Mouse (Mus musculus) B cell, adult (primary cell): ENCODE measurements around the gene Arid5a. TPM values are rescaled to one million over a fixed set of nuclear protein-coding genes. Genes with fewer than 3 reads are reported as not detected.

Experiments used
- total RNA-seq: library from RNA; stranded (reverse); gene quantifications from 4 replicates; pipeline ENCODE4 v1.2.4, GENCODE M21; 2023; ENCODE audit not compliant: inconsistent age

Arid5a gene
- 220 to 243 TPM (median 242 TPM) in 4 replicates for total RNA-seq

GRCm38 (mm10) chr1:36307495-36308280, at the start of gene Arid5a:
TSS of gene Arid5a (plus strand) at chr1:36307733.

GRCm38 (mm10) chr1:36274455-36274854, 33.1 kb upstream of the Arid5a start, which contains the start of gene Neurl3:
TSS of gene Neurl3 (minus strand) at chr1:36274679.

GRCm38 (mm10) chr1:36368969-36369645, 61.6 kb downstream of the Arid5a start, which contains the start of gene Kansl3:
TSS of gene Kansl3 (minus strand) at chr1:36369181.

GRCm38 (mm10) chr1:36371934-36372845, 64.7 kb downstream of the Arid5a start, which contains the start of gene Fer1l5:
TSS of gene Fer1l5 (plus strand) at chr1:36372291.

Other genes with a start within 250 kb of the Arid5a start
- 40.5 to 46.7 TPM (median 42.8 TPM) in 4 replicates for gene Hs6st1, start 239.3 kb upstream of the Arid5a start, total RNA-seq
- gene Uggt1, start 63.0 kb upstream of the Arid5a start, total RNA-seq, result 82.9 to 91.1 TPM (median 88.8 TPM) in 4 replicates
- gene Neurl3, start 33.1 kb upstream of the Arid5a start, total RNA-seq, result 105 to 116 TPM (median 111 TPM) in 4 replicates
- 69.6 to 83.9 TPM (median 80.0 TPM) in 4 replicates for gene Kansl3, start 61.4 kb downstream of the Arid5a start, total RNA-seq
- not detected in 4 replicates for gene Fer1l5, start 64.6 kb downstream of the Arid5a start, total RNA-seq
- 21.7 to 30.1 TPM (median 27.9 TPM) in 4 replicates for gene Lman2l, start 137.5 kb downstream of the Arid5a start, total RNA-seq
- gene Cnnm4, start 163.9 kb downstream of the Arid5a start, total RNA-seq, result 22.1 to 27.2 TPM (median 23.3 TPM) in 4 replicates
- 26.6 to 32.0 TPM (median 28.4 TPM) in 4 replicates for gene Cnnm3, start 204.1 kb downstream of the Arid5a start, total RNA-seq
- gene Ankrd23, start 229.2 kb downstream of the Arid5a start, total RNA-seq, result 19.6 to 24.1 TPM (median 20.9 TPM) in 4 replicates
- not detected in 4 replicates for gene Gm42417, start 231.7 kb downstream of the Arid5a start, total RNA-seq
- gene Ankrd39, start 239.7 kb downstream of the Arid5a start, total RNA-seq, result 18.0 to 21.8 TPM (median 19.2 TPM) in 4 replicates